Mouse (Mus musculus): ENCODE data around the gene Dagla. TPM values are rescaled to one million over a fixed set of nuclear protein-coding genes. Genes with fewer than 3 reads are reported as not detected.
A peak's percentile ranks its signal among the peaks of the same experiment; 100 is the strongest.

Gene Dagla
- total RNA-seq, 1 experiment from 2014 or later, result not detected

GRCm38 (mm10) chr19:10267953-10268352, 36.7 kb downstream of the Dagla start:
- no peak for ATAC-seq (replicated peaks in 1 of 2; ENCODE audit: insufficient read depth in 1 of 2, low FRiP score in 2 of 2, low TSS enrichment in 1 of 2, low read depth in 1 of 2, poor library complexity in 2 of 2, severe bottlenecking in 2 of 2)

- ATAC-seq (replicated peaks in 1 of 2; ENCODE audit: insufficient read depth in 1 of 2, low FRiP score in 2 of 2, low TSS enrichment in 1 of 2, low read depth in 1 of 2, poor library complexity in 2 of 2, severe bottlenecking in 2 of 2), result no peak
These were observed 37.6 kb downstream of the Dagla start for GRCm38 (mm10) chr19:10267057-10267456.

- peak in 1 of 2 experiments; percentile 51; a peak in 3 of 4 replicates for ATAC-seq (replicated peaks in 1 of 2; ENCODE audit: insufficient read depth in 1 of 2, low FRiP score in 2 of 2, low TSS enrichment in 1 of 2, low read depth in 1 of 2, poor library complexity in 2 of 2, severe bottlenecking in 2 of 2)
These were observed 38.4 kb downstream of the Dagla start for GRCm38 (mm10) chr19:10266196-10266850.

- ATAC-seq (replicated peaks in 1 of 2; ENCODE audit: insufficient read depth in 1 of 2, low FRiP score in 2 of 2, low TSS enrichment in 1 of 2, low read depth in 1 of 2, poor library complexity in 2 of 2, severe bottlenecking in 2 of 2), result no peak
These were observed 43.3 kb downstream of the Dagla start for GRCm38 (mm10) chr19:10261369-10261768.

- ATAC-seq (replicated peaks in 1 of 2; ENCODE audit: insufficient read depth in 1 of 2, low FRiP score in 2 of 2, low TSS enrichment in 1 of 2, low read depth in 1 of 2, poor library complexity in 2 of 2, severe bottlenecking in 2 of 2), result peak in 1 of 2 experiments; percentile 78; a peak in 2 of 4 replicates
These were observed 46.2 kb downstream of the Dagla start for GRCm38 (mm10) chr19:10258279-10259011.

- no peak for ATAC-seq (replicated peaks in 1 of 2; ENCODE audit: insufficient read depth in 1 of 2, low FRiP score in 2 of 2, low TSS enrichment in 1 of 2, low read depth in 1 of 2, poor library complexity in 2 of 2, severe bottlenecking in 2 of 2)
These were observed 56.5 kb downstream of the Dagla start for GRCm38 (mm10) chr19:10248128-10248527.

GRCm38 (mm10) chr19:10247165-10247564, 57.5 kb downstream of the Dagla start:
- no peak for ATAC-seq (replicated peaks in 1 of 2; ENCODE audit: insufficient read depth in 1 of 2, low FRiP score in 2 of 2, low TSS enrichment in 1 of 2, low read depth in 1 of 2, poor library complexity in 2 of 2, severe bottlenecking in 2 of 2)

GRCm38 (mm10) chr19:10244183-10244582, 60.5 kb downstream of the Dagla start:
- peak; percentile 29 to 30; a peak in 1 of 4 replicates for ATAC-seq (replicated peaks in 1 of 2; ENCODE audit: insufficient read depth in 1 of 2, low FRiP score in 2 of 2, low TSS enrichment in 1 of 2, low read depth in 1 of 2, poor library complexity in 2 of 2, severe bottlenecking in 2 of 2)

- ATAC-seq (replicated peaks in 1 of 2; ENCODE audit: insufficient read depth in 1 of 2, low FRiP score in 2 of 2, low TSS enrichment in 1 of 2, low read depth in 1 of 2, poor library complexity in 2 of 2, severe bottlenecking in 2 of 2), result no peak
These were observed 61.8 kb downstream of the Dagla start for GRCm38 (mm10) chr19:10242916-10243315.

GRCm38 (mm10) chr19:10240654-10241305, 63.9 kb downstream of the Dagla start, which contains the start of gene Myrf:
TSS of gene Myrf (minus strand) at chr19:10240748.
- ATAC-seq (replicated peaks in 1 of 2; ENCODE audit: insufficient read depth in 1 of 2, low FRiP score in 2 of 2, low TSS enrichment in 1 of 2, low read depth in 1 of 2, poor library complexity in 2 of 2, severe bottlenecking in 2 of 2), result peak; percentile 44 to 62; a peak in 1 of 4 replicates

GRCm38 (mm10) chr19:10239975-10240653, 64.6 kb downstream of the Dagla start:
- ATAC-seq (replicated peaks in 1 of 2; ENCODE audit: insufficient read depth in 1 of 2, low FRiP score in 2 of 2, low TSS enrichment in 1 of 2, low read depth in 1 of 2, poor library complexity in 2 of 2, severe bottlenecking in 2 of 2), result peak; percentile 17 to 34; a peak in 2 of 4 replicates

GRCm38 (mm10) chr19:10239419-10239818, 65.3 kb downstream of the Dagla start:
- no peak for ATAC-seq (replicated peaks in 1 of 2; ENCODE audit: insufficient read depth in 1 of 2, low FRiP score in 2 of 2, low TSS enrichment in 1 of 2, low read depth in 1 of 2, poor library complexity in 2 of 2, severe bottlenecking in 2 of 2)

GRCm38 (mm10) chr19:10238477-10238876, 66.2 kb downstream of the Dagla start:
- ATAC-seq (replicated peaks in 1 of 2; ENCODE audit: insufficient read depth in 1 of 2, low FRiP score in 2 of 2, low TSS enrichment in 1 of 2, low read depth in 1 of 2, poor library complexity in 2 of 2, severe bottlenecking in 2 of 2), result no peak

GRCm38 (mm10) chr19:10235784-10236565, 68.7 kb downstream of the Dagla start:
- ATAC-seq (replicated peaks in 1 of 2; ENCODE audit: insufficient read depth in 1 of 2, low FRiP score in 2 of 2, low TSS enrichment in 1 of 2, low read depth in 1 of 2, poor library complexity in 2 of 2, severe bottlenecking in 2 of 2), result no peak

- ATAC-seq (replicated peaks in 1 of 2; ENCODE audit: insufficient read depth in 1 of 2, low FRiP score in 2 of 2, low TSS enrichment in 1 of 2, low read depth in 1 of 2, poor library complexity in 2 of 2, severe bottlenecking in 2 of 2), result no peak
These were observed 72.2 kb downstream of the Dagla start for GRCm38 (mm10) chr19:10232327-10233017.

- ATAC-seq (replicated peaks in 1 of 2; ENCODE audit: insufficient read depth in 1 of 2, low FRiP score in 2 of 2, low TSS enrichment in 1 of 2, low read depth in 1 of 2, poor library complexity in 2 of 2, severe bottlenecking in 2 of 2), result no peak
These were observed 72.8 kb downstream of the Dagla start for GRCm38 (mm10) chr19:10231871-10232270.

All from hematopoietic stem cell, adult 5-6 weeks (primary cell).